Mouse (Mus musculus) lung, postnatal 10 days (tissue): ENCODE data around the gene Mrpl10.

ENCODE experiments used
- DNase-seq: peaks from one replicate; pipeline ENCODE4 v3.0.0; 2021

Mrpl10 gene

GRCm38 (mm10) chr11:97029686-97030417 is 11.5 kb upstream of the Mrpl10 start, which contains the start of gene Scrn2:
Gene Scrn2, plus strand, starts transcription at chr11:97029938.
- DNase-seq: peak; percentile 91

GRCm38 (mm10) chr11:97030426-97030825 is 10.9 kb upstream of the Mrpl10 start:
- no peak for DNase-seq

DNA sequence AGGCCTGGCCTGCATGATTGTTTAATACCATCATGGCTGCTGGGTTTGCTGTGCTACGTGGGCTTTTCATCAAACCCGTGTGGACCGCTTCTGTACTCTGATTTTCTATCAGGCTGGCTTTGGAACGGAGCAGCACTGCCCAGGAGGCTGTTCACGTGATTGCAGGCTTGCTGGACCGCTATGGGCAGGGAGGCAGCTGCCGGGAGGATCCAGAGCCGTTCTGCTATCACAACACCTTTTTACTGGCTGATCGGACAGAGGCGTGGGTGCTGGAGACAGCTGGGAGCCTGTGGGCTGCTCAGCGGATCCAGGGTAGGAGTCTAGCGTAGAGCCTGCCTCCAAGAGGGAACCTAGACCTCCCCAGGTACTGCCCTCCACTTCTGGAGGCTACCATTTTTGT is 9.4 kb upstream of the Mrpl10 start:
- no peak for DNase-seq

- no peak for DNase-seq
These were observed 8.9 kb upstream of the Mrpl10 start for GRCm38 (mm10) chr11:97032499-97032898.

DNA sequence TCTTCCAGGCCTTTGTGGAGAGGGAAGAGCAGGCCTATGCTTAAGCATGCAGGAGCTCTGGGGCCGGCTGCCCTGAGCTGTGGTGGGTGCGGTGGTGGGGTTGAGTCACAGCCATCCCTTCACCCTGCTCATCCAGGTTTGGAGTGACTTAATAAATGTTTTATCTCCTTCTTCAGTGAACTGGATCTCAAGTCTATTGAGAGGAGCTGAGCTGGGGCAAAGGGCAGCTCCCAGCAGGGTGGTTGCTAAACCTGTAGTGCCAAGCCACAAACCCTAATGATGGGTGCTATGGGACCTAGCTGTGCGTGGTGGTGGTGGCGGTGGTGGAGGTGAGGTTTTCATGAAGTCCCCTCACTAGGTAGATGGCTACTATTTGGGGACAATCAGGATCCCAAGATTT is 7.6 kb upstream of the Mrpl10 start:
- DNase-seq: no peak

DNA sequence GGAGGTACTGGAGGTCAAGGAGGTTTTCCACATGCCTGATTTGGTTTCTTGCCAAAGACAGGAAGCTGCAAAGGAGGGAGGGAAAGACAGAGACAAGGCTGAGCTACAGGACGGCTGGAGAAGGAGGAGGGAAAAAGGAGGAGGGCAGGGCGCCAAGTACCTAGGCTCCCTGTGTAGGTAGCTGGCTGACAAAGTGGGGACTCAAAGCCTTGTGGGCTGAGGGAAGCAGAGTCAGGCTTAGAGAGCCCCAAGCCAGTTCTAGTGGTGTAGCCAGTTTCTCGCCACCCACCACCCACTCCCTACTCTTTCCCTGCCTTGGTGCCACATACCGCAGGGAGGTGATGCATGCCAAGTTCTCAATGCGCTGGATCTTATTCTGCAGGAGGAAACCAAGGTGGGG is 5.2 kb upstream of the Mrpl10 start:
- DNase-seq: no peak

DNA sequence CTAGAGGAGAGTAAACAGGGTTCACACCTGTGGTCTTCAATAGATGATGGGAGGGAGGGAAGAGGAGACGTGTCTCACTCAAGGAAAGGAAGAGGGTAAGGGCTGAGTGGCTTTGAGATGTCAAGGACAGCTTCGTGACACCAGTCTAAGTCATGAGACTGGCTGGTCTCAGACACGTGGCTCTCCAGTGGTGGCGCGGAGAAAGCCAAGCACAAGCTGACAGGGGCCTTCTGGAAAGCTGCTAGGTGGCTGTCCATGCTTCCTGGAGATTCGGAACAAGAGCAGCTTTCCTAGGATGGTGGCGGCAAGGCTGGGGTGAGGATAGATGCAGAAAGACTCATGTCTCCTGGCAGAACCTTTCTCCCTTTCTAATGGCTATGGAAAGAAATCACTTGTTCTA is 2.5 kb upstream of the Mrpl10 start:
- no peak for DNase-seq

DNA sequence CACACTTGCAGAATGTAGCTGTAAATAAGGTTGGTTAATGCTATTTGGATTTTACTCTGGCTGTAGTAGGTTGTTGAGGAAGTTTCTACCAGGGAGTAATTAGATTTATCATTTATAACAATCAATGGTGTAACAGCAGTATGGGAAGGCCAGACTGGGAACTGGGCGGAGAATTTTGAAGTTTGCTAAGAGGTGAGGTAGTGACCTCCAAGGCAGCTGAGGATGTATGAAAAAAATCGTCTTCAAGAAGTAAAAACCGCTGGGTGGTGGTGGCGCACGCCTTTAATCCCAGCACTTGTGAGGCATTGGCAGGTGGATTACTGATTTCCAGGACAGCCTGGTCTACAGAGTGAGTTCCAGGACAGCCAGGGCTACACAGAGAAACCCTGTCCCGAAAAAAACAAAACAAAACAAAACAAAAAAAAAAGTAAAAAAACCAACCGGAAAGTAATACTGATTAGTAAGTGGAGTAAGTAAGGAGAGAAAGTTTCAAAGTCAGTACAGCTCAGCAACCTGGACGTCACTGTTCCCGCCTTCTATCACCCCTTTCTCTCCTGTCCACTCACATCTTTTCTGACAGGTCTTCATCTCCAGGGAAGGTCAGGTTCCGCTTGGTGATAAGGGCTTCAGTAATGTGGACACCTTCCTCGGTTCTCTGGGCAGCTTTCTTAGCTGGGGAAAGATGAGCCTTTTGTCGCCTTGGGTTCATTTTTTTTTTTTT is 899 bp upstream of the Mrpl10 start:
- DNase-seq: no peak

DNA sequence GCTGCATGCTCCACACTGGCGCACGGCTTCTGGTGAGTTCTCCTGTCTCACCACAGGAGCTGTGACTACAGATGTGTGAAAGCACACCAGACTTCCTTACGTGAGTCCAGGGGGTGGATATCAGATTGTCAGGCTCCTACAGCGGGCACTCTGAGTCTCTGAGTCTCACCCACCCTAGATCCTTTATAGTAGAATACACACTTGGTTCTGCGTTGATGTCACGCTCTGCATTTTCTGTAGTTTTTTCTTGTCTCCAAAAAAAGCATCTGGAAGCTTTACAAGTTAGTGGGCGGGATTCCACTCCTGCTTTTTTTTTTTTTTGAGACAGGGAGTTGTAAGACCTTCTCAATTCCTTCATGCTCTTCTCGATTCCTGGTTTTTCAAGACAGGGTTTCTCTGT is 3.5 kb downstream of the Mrpl10 start:
- no peak for DNase-seq

DNA sequence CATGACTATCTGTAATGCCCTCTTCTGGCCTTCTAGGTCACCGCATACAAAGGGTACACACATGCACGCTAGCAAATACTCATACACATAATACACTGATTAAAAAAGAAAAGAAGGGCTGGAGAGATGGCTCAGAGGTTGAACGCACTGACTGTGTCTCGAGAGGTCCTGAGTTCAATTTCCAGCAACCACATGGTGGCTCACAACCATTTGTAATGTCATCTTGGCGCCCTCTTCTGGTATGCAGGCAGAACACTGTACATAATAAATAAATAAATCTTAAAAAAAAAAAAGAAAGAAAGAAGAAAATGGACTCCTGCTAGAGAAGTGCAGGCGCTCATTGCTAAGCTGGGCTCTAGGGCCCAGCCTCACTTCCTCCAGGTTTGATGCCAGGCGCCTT is 4.5 kb downstream of the Mrpl10 start:
- no peak for DNase-seq

DNA sequence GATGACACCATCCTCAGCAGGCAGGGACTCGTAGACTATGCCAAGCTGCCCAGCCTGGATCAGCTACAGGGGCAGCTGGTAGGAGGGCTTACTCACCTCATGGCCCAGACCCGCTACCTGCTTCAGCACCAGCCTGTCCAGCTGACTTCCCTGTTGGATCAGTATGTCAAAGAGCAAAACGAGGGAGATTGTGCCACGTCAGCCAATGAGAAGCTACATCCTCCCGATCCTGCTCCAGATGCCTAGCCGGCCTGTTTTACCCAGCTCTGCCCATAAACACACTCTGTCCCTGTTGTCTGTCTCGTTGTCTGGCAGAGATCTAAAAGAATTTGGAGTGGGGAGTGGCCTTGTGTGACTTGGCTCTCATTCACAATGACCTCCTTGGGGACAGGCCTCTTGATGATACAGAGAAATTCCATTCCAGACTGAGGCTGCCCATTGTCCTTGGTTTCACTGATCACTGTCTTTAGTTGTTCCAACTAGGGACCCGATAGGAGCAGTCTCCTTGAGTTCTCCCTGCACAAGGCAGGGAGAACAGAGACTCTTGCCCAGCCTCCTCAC is 6.8 kb downstream of the Mrpl10 start:
- DNase-seq: no peak

DNA sequence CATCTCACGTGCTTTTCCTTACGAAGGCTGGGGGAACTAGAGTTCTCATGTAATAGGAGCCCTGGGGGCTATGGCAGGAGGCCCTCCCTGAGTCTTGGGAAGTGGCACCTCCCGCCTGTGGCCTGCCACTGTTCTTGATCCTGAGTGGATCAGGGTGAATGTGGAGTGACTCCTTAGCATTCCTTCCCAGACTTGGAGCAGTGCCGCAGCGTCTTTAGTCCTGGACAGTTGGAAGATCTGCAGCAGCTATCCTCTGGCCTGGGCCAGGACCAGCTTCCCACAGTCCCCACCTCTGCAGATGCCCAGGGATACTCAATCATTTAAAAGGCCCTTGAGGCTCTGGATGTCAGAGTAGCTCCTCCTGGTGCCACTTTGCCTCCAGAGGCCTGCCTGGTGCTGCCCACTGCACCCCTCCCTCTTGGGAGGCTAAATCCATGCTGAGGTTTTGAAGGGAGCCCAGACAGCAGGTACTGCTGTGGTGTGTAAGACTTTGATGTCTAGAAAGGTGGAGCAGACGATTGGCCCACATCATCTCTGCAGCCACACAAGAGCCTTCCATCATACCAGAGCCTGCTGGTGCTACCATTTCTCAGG is 8.2 kb downstream of the Mrpl10 start:
- DNase-seq: no peak

DNA sequence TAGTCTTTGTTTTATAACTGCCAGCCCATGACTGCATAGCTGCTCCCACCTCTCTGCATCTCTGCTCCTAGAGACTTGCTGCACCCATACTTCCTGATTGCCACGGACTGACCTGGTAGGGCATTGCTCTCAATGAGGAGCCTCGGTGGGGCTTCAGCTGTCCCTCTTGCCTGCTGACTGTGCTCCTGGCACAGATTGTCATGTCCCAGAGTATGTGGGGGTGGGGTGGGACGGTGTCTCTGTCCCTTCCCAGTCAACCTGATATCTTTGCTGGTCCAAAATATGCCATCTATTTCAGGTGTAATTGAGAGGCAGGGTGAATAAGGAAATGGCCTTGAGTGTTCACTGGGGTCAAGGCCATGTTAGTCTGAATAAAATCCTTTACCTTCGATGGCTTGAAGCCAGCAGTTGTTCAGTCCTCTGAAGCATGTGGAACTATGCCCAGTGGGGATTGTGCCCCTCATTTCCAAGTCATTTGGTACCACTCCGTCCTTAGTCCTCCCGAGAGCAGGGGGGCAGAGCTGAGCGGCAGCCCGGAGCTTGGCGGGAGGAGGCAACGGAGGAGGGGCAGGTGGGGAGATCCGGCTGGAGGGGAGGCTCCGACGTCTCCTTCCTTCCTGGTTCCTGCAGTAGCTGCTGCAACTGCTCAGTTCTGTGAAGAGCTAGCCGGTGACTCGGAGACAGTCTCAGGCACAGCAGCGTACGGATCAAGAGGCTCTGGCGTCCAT is 9.0 kb downstream of the Mrpl10 start, which contains the start of gene Osbpl7:
Osbpl7 (plus strand) TSS at position 413 of the 728 bp plus-strand sequence.
- peak; percentile 90 for DNase-seq

- no peak for DNase-seq
These were observed 9.7 kb downstream of the Mrpl10 start for GRCm38 (mm10) chr11:97050944-97051586.

DNA sequence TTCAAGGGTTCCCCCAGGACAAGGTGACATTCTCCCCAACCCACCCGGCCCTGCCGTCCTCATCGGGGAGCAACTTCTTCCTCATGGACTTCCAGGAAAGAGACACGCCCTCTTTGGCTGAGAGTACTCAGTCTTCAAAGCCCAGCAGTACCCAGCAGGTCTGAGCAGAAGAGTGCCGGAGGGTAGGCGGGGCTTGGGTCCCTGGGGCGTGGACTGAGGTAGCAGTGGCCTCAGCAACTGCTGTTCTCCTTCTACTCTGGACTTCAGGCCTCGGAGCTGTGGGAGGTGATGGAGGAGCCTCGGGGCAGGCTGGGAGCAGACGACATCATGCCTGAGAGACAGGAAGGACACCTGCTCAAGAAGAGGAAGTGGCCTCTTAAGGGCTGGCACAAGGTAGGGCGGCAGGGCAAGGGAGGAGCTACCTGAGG is 10.9 kb downstream of the Mrpl10 start:
- DNase-seq: peak; percentile 80

GRCm38 (mm10) chr11:97063274-97063920 is 22.0 kb downstream of the Mrpl10 start:
- DNase-seq: no peak

GRCm38 (mm10) chr11:97063921-97064295 is 22.5 kb downstream of the Mrpl10 start:
- DNase-seq: no peak

DNA sequence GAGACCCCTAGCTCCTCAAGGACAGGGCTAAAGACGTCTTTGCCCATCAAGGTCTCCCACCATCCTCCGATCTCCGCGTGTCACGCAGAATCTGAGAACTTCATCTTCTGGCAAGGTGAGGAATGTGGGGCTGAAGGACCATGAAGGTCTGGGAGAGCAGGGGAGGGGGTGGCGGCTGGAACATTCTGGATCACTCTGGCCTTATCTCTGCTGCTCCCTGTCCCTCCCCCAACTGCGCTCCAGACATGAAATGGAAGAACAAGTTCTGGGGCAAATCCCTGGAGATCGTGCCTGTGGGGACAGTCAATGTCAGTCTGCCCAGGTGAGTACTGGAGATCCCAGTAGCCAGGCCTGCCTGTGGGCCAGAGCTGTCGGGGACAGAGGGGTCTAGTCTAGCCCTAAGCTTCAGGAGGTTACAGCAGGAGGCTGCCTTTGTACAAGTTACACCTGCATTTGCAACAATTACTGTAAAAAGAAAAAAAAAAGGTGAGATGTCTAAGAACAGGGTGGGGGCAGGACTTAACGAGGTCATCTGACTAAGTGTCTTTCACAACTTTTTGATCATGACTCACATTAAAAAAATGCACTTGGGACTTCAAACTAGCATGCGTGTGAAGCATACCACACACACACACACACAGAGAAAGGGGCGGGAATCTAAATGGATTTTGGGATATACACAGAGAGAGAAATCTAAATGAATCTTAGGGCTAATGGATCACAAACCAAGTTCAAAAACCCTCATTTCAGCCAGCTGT is 24.4 kb downstream of the Mrpl10 start:
- DNase-seq: no peak

DNA sequence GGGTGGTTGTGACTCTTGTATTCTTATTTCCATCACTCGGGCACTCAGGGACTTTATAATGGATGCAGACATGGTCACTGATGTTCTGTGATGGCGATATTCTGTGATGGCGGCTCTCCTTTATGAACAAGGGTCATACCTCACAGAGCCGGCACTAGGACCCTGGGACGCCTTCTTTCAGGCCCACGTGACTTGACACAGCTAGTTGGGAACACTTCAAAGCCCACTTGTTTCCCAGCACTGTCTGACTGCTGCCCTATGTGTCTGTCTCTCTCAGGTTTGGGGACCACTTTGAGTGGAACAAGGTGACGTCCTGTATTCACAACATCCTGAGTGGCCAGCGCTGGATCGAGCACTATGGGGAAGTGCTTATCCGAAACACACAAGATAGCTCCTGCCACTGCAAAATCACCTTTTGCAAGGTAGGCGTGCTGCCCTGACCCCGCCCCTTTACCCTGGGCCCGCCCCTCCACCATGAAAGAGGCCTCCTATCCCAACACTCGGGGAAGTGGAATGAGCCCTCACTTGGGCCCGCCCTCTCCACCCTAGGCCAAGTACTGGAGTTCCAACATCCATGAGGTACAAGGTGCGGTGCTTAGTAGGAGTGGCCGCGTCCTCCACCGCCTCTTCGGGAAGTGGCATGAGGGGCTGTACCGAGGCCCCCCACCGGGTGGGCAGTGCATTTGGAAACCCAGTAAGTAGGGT is 25.4 kb downstream of the Mrpl10 start:
- no peak for DNase-seq

GRCm38 (mm10) chr11:97069333-97069732 is 28.0 kb downstream of the Mrpl10 start:
- DNase-seq: no peak
